Mouse (Mus musculus): ENCODE results near the gene Gpd1.
A peak's percentile ranks its signal among the peaks of the same experiment; 100 is the strongest.

Gpd1 gene

DNA sequence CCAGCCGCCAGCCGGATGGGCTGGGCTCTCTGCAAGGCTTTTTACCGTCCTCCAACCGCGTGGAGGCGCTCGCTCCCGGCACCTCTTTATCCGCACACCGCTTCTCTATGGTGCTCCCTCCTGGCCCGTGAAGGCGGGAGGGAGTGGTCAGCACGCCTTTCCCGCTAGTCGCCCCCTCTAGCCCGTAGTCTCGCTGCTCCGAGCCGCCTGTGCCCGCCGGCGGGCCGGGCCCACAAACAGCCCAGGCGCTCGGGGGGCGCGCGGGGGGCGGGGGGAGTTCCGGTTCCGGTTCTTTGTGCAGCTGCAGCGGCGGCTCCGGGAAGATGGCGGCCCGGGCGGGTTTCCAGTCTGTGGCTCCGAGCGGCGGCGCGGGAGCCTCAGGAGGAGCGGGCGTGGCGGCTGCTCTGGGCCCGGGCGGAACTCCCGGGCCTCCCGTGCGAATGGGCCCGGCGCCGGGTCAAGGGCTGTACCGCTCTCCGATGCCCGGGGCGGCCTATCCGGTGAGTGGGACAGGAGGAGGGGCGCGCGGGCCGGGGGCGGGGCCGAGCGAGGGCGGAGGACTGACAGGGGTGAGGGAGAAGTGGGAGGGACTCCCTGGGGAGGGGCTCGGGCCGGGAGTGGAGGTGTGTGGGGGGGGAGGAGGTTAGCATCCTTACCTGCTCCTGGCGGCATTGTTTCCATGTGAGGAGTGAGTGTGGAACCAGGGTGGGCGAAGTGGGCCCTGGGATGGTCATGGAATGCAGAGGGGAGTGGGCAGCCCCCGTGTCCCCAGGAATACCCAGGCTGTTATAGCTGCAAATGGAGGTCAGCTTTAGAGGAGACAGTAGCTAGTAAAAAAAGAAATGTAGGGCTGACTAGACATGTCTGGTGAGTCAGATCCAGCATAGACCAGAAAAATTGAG is 15.1 kb upstream of the Gpd1 start, which contains the start of gene Smarcd1:
Gene Smarcd1 (plus strand): TSS at position 131 of the 902 bp plus-strand sequence.
- peak; percentile 89 to 91 for DNase-seq (ENCODE audit: low spot score in 2 of 2)

DNA sequence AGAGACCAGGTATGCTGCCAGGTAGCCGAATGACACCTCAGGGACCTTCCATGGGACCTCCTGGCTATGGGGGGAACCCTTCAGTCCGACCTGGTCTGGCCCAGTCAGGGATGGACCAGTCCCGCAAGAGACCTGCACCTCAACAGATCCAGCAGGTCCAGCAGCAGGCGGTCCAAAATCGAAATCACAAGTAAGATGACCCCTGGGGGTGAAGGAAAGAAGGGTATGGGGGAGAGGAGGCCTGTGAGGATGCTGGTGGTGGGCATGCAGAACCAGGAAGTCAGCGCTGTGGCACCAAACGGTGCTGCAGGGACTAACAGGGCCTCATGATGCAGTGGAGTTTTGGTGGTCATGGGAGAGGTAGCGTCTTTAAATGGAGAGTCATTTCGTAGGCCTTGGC is 14.2 kb upstream of the Gpd1 start:
- no peak for DNase-seq (ENCODE audit: low spot score in 2 of 2)

DNA sequence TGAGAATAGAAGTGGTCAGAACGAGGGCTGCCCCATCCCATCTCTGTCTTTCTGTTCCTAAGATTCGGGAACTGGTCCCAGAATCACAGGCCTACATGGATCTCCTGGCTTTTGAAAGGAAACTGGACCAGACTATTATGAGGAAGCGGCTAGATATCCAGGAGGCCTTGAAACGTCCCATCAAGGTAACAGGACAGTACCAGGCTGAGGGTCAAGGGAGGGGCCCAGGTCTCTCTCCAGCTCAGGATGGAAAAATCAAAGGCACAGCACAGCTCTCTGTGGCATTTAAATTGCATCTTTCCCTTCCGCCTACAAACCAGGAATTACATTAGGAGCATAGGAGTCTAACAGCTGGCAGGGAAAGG is 13.7 kb upstream of the Gpd1 start:
- no peak for DNase-seq (ENCODE audit: low spot score in 2 of 2)

DNA sequence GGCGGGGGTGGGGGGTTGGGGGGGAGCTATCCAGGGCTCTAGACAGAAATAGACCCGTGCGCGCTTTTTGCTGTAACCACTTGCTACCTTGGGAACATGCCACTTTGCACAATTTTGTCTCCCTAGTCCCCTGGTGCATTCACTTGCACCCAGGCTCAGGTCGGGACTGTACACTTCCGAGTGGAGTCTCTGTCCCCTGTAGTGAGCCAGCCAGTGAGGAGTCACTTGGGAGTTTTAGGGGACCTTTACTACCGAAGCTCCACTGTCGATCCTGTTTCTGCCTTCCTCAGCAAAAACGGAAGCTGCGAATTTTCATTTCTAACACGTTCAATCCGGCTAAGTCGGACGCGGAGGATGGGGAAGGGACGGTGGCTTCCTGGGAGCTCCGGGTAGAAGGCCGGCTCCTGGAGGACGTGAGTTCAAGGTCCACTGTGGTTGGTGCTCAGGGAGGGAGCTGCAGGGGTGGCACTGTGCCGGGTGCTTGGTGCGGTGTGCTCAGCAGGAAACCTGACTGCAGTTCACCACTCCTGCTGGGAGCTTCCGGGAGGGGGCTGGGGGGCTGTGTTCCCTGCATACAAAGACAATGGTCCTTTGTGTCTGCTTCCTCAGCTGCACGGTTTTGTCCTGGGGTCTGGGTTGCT is 13.2 kb upstream of the Gpd1 start:
- peak; percentile 45 to 64 for DNase-seq (ENCODE audit: low spot score in 2 of 2)

DNA sequence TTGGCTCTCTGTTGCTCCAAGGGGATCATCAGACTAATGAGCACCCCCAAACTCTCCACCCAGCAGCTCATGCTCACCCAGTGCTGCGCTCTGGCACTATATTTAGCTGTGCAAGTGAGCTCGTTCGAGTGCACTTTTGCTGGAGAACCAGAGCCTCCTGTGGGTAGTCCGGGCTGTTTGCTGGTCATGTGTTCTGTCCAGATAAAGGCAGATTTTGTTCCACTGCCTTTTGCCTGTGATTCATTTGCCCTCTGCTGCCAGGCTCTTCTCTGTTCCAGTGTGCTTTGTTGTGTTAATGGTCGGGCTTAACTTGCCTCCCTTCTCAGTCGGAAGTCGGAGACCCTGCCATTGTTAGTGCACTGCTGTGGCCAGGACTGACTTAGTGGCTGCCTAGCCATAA is 12.4 kb upstream of the Gpd1 start:
- DNase-seq (ENCODE audit: low spot score in 2 of 2), result no peak

DNA sequence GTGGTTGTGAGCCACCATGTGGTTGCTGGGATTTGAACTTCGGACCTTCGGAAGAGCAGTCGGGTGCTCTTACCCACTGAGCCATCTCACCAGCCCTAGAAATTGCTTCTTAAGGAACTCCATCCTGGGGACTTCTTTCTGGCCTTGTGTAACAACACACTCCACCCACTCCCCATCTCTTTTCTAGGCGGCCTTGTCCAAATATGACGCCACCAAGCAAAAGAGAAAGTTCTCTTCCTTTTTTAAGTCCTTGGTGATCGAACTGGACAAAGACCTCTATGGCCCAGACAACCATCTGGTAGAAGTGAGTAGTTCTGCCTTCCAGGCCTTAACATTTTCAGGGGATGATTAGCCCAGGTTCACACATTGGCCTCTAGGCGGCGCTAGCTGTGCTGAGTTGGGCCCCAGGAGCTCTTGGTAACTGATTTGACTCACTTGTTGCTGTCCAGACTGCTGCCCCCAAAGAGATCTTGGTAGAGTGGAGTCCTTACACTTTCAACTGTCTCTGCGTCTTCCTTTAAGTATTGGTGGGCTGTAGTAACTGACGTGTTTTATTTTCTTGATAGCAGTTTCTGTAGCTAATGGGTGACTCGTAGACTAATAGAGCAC is 11.8 kb upstream of the Gpd1 start, which contains the start of gene Gm17349:
Gene Gm17349 (minus strand): TSS at position 51 of the 609 bp plus-strand sequence.
- DNase-seq (ENCODE audit: low spot score in 2 of 2), result no peak

DNA sequence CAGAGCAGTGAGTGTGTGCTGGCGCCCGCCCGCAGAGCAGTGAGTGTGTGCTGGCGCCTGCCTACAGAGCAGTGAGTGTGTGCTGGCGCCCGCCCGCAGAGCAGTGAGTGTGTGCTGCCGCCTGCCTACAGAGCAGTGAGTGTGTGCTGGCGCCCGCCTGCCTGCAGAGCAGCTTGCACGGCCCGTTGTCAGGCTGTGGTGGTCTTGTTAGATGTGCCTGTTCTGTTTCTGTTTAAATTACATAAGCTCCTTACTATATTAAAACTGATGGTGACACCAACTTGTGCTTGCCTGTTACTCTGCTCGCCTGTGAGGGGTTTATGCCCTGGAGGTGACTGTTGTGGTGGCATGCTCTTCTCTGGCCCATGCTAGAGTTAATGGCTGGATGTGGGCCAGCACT is 9.1 kb upstream of the Gpd1 start:
- no peak for DNase-seq (ENCODE audit: low spot score in 2 of 2)

DNA sequence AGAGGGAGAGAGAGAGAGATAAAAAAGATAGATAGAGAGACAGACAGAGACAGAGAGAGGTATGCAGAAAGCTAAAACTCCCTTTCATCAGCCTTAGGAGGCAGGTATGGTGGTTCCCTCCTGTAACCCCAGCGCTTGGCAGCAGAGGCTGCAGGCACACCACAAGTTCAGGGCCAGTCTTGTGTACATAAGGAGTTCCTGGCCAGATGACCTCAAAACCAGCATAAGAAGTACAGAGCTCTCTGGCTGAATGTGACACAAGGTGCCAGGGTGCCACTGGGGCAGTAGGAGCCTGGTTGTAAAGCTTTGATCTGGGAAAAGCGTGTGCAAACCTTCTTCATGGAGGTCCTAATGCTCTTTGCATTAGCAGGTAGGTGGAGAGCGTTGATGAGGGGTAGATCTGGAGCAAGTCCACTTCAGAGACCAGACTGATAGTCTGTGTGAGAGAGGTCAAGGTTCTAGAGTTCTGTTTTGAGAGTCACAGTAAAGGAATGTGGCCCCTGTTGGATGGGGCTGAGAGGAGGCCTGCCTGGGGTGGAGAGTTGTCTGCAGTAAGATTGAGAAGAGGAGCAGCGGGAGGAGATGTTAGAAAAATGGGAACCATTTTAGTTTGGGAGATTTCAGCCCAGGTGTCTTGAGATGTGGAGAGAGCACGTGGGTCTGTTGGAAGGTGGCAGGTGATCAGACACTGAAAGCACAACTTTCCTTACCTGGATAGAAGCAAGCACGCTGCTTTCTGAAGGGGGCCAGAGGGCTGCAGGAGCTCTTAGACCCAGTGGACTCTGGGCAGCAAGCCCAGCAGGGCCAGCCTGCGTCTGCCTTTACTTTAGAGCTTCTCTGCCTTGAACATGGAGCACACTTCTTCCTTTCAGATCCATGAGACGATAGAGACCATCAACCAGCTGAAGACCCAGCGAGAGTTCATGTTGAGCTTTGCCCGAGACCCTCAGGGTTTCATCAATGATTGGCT is 6.8 kb upstream of the Gpd1 start:
- no peak for DNase-seq (ENCODE audit: low spot score in 2 of 2)

DNA sequence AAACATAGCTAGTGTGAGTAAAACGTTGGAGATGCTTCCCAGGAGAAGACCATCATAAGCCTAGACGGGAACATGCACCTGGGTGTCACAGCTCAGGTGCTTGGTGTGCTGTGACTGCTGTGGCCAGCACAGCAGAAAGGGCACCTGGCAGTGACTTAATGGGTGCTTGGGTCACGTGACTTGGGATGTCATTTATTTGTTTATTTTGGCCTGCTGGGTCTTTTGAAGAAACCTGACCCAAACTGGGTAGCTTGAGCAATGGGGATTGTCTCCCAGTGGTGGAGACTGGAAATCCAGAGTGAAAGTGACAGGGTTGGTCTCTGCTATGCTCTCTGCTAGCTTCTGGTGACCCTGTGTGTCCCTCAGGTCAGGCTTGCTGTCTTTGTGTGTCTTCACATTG is 5.8 kb upstream of the Gpd1 start:
- DNase-seq (ENCODE audit: low spot score in 2 of 2), result no peak

DNA sequence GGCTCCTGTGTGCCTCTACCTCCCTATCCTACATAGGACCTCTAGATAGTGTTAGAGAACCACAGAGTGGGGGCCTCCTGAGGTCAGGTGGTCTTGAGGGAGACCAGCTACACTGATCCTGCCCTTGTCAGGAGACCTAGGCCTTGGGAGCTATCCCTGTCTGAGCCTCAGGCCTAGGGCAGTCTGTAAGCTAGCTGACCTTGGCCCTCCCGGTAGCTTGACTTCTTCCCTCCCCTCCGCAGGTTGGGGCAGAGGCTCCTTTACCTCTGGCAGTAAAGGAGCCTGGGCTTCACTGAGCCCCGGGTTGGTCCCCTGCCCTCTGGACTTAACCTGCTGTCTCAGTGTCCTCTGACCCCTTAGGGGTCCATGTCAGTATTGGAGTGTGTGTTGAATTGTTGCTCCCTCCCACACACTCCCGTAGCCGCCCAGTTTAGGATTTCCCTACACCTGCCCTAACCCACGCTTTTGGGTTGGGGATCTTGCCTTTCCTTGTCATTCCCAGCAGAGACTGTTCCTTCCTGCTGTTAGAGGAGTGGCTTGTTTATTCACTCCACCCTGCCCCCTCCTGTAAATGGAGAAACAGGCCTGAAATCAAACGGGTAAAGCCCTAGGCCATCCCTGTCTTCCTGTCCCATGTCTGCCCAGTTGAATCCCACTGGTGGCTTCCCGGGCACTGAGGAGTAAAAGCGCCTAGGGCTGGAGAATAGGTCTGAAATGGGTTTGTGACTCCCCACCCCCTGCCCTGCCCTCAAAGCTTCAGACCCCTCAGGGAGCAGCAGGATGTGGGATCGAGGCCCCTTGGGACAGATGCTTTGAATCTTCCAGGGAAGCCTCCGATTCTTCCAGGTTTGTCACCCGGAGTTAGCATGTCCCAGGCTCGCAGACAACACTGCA is 4.4 kb upstream of the Gpd1 start:
- DNase-seq (ENCODE audit: low spot score in 2 of 2), result no peak

DNA sequence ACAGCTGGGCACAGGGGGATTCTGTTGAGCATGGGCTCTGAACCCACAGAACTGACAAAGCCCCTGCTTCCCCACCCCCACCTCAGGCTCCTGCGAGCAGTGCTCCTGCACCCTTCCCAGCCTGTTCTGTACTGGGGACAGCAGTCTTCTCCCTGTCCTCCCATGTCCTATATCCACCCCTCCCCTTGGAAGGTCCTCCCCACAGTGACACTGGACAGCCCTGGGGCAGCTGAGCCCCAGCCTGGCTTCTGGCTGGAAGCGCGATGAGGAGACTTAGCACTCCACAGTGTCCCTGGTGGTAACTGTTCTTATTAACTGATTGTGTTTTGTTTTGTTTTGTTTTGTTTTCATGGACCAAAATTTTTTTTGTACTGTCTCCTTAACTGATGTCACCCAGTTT is 3.7 kb upstream of the Gpd1 start:
- DNase-seq (ENCODE audit: low spot score in 2 of 2), result no peak

DNA sequence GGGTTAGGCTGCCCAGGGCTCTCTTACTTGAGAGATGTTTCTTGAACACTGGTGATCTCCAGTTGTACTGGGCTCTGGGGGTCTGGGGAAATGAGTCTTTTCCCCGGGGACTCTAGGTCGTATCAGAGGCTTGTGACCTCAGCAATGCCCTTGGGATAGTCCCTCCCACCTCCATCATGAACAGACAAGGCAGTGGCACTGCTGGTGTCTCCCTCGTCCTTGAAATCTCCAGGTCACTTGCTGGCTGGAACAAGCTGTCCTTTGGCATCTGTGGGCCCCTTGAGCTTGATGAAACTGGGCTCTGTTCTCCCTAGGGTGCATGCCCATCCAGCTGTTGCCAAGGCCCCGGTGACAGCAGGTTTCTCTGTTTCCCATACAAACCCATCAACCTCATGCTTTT is 3.1 kb upstream of the Gpd1 start:
- no peak for DNase-seq (ENCODE audit: low spot score in 2 of 2)

DNA sequence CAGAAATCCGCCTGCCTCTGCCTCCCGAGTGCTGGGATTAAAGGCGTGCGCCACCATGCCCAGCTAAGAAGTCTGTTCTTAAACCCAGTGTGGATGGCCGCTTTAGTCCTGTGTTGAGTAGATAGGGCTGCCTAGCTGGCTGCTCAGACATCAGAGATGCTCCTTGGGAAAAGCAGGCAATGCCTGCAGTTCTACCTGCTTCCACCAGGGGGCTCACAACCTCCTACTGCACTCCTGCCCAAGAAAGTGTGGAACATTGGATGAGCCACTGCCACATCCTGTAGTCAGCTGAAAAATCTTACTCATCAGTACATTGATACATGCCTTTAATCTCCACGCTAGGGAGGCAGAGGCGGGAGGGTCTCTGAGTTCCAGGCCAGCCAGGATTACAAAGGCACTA is 2.5 kb upstream of the Gpd1 start:
- peak; percentile 83 to 88 for DNase-seq (ENCODE audit: low spot score in 2 of 2)

DNA sequence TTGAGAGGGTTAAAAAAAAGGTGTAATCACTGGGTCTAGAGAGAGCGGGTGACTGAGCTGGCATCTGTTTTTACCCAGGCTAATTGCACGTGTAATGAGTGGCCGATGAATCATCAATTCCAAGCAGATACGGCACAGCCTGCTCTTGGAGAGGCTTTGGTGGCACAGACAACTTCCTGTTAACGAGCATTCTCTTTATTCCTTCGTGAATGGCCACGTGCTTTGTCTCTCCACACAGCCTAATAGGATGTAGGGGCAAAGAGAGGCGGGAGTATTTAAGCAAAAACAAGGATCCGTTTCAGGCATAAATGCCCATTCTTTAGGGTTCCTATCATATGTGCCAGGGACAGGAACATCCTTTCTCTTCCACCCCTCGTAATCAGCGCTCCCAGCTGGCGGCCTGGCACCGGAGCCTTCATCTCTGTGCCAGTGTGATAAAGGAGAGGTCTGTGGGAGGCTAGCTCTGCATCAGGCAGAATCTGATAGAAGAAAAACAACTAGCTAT is 1.9 kb upstream of the Gpd1 start:
- DNase-seq (ENCODE audit: low spot score in 2 of 2), result peak; percentile 59 to 67

DNA sequence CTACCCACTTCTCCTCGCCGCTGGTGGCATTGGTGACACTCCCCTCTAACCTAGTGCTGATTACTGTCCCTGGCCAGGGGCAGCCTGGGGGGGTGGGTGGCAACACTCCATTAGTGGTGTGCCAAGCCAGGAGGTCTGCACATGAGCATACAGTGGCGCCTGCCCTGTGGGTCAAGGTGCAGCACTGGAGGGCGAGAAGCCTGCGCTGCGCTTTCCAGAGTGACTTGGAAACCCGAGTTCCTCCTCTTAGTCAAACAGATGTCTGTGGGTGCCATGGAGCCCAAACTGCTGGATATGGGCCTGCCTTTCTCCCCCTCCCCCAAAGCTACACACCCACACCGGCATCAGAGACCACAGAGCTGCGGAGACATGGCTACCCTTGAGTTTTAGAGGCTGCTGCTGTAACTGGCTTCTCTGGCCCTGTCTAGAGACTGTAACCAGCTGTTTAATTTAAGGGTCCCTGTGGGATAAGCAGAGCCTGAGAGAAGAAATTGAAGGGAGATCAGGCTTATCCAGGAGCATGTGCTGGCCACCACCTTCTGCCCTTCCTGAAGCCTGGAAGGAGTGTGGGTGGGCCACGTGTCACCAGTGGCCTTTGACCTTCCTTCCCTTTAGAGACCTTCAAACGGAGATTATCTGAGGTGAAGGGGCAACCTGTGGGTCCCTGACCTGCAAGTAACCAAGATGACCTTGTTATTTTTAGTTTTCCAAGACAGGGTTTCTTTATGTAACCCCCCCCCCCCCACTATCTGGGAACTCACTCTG is 1.2 kb upstream of the Gpd1 start:
- no peak for DNase-seq (ENCODE audit: low spot score in 2 of 2)

DNA sequence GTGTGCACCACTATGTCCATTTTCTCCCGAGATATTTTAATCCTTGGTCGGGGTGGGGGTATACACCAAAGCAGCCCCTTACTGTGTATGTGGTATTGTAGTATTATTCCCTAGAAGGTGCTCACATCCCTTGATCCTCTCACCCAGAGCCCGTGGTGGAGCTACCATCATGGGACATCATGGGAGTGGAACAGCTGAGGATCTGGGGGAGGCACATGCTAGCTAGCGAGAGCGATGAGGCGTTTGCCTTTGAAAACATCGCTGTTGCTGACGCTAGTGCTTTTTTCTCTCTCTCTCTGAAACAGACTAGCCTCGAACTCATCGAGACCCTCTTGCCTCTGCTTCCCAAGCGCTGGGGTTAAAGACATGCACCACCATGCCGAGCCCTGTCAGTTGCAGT is 501 bp upstream of the Gpd1 start:
- DNase-seq (ENCODE audit: low spot score in 2 of 2), result no peak

DNA sequence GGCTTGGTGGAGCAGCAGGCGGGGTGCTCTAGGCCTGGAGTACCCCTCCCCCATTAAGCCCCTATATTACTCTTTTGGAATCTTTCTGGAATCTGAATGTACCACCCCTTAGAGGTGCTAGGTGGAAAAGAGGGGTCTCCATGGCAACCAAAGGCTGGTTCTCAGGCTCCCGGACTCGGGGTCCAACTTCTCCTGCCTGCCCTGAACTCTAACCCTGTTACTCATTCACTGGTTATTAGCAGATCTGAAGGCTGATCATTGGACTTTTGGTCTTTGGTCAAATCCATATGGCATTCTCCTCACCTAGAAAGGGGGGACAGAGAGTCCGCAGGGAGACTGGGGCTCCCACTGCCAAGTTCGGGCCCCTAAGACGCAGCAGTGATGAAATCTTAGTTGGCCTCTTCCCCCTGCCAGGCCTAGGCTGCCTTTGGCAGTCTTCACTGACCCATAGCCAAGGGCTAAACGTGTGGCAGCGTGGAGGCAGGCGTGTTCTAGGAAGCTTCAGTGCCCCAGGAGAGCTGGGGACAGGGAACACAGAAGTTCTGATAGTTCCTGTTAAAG is 1.2 kb downstream of the Gpd1 start:
- no peak for DNase-seq (ENCODE audit: low spot score in 2 of 2)

DNA sequence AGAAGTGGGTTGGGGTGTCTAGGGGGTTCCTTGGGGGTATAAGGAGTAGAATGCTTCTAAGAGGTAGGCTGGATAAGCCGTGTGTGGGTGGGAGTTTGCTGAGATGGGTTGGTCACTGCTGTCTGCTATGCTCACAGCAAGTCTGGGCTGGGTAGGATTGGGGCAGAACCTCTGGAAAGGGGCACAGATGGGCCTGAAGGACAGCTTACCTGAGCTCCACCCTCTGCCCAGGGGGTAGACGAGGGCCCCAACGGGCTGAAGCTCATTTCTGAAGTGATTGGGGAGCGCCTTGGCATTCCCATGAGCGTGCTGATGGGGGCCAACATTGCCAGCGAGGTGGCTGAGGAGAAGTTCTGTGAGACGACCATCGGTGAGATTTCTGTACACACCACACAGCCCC is 2.5 kb downstream of the Gpd1 start:
- DNase-seq (ENCODE audit: low spot score in 2 of 2), result no peak
